Mouse (Mus musculus) CH12.LX (cell line): ENCODE measurements at regions not wholly inside any gene's neighbourhood (a gene's known extent, or its start where the extent isn't known, plus 50 kb on each side); places are given as distances from the start of the nearest gene placed in this dataset.

Source experiments
- DNase-seq: peaks from one replicate; pipeline ENCODE4 v3.0.0-alpha.2; 2013; ENCODE audit errors: extremely low read depth
- H3K27ac ChIP-seq: 2 replicates; pipeline ENCODE4 v1.5.1; 2012; ENCODE audit warnings: low read depth, mild to moderate bottlenecking, control low read depth, moderate library complexity; ENCODE audit not compliant: insufficient read depth
- H3K27me3 ChIP-seq: replicated peaks from 2 replicates; pipeline ENCODE3; 2012; ENCODE audit warnings: inconsistent platforms
- H3K36me3 ChIP-seq, 2 experiments: replicated peaks in 1 of 2; 2 replicates each; pipeline versions ENCODE3 to v1.6.1; 2012; ENCODE audit warnings: inconsistent platforms in 1 of 2, low read length in 1 of 2, mild to moderate bottlenecking in 1 of 2, mixed read lengths in 1 of 2, moderate library complexity in 1 of 2; ENCODE audit not compliant: control insufficient read depth in 1 of 2, insufficient read depth in 1 of 2
- H3K4me1 ChIP-seq, 2 experiments: 2 replicates each; pipeline ENCODE4 v1.6.1; 2012; ENCODE audit warnings: inconsistent platforms in 1 of 2, moderate library complexity in 1 of 2; ENCODE audit not compliant: insufficient read depth in 2 of 2, control insufficient read depth in 1 of 2
- H3K4me2 ChIP-seq: 2 replicates; pipeline ENCODE4 v1.6.1; 2012; ENCODE audit warnings: low read depth, mild to moderate bottlenecking, control low read depth; ENCODE audit not compliant: poor library complexity, insufficient read depth, severe bottlenecking
- H3K4me3 ChIP-seq, 3 experiments: fragments of 150-350 bp in 1 of 3; sonication (generic) in 1 of 3; replicated peaks in 1 of 3; 2 replicates each; pipeline versions ENCODE3 to v1.5.1; 2011 to 2012; ENCODE audit warnings: low read depth in 2 of 3, low read length in 2 of 3, mild to moderate bottlenecking in 2 of 3, moderate library complexity in 2 of 3, control low read depth in 1 of 3, improper control_type of control experiment in 1 of 3, inconsistent platforms in 1 of 3, mixed read lengths in 1 of 3; ENCODE audit not compliant: poor library complexity in 1 of 3
- H3K79me2 ChIP-seq: replicated peaks from 2 replicates; pipeline ENCODE4 v1.6.1; 2012; ENCODE audit warnings: mild to moderate bottlenecking, moderate library complexity; ENCODE audit not compliant: control insufficient read depth, poor library complexity, insufficient read depth, severe bottlenecking; ENCODE audit errors: extremely low read depth
- H3K9ac ChIP-seq: 2 replicates; pipeline ENCODE4 v1.6.1; 2012; ENCODE audit warnings: low read depth, mild to moderate bottlenecking, control low read depth, moderate library complexity; ENCODE audit not compliant: insufficient read depth
- H3K9me3 ChIP-seq: replicated peaks from 2 replicates; pipeline ENCODE3; 2012; ENCODE audit warnings: low read length, inconsistent platforms, mixed read lengths
- CTCF ChIP-seq, 2 experiments: IDR thresholded peaks in 1 of 2; conservative IDR thresholded peaks in 1 of 2; 2 replicates each; pipeline ENCODE4 v1.5.1; 2011 to 2012; ENCODE audit warnings: low read depth in 2 of 2, low read length in 2 of 2, improper control_type of control experiment in 1 of 2, inconsistent platforms in 1 of 2, mild to moderate bottlenecking in 1 of 2, moderate library complexity in 1 of 2
- E2F4 ChIP-seq: IDR thresholded peaks from 2 replicates; pipeline ENCODE4 v1.6.1; 2011; ENCODE audit warnings: low read depth, low read length, improper control_type of control experiment; ENCODE audit not compliant: insufficient replicate concordance
- JUN ChIP-seq: IDR thresholded peaks from 2 replicates; pipeline ENCODE4 v1.6.1; 2011; ENCODE audit warnings: low read depth, mild to moderate bottlenecking, low read length, improper control_type of control experiment, moderate library complexity; ENCODE audit not compliant: insufficient read depth
- MXI1 ChIP-seq: IDR thresholded peaks from 2 replicates; pipeline ENCODE4 v1.6.1; 2011; ENCODE audit warnings: mild to moderate bottlenecking, low read depth, low read length, improper control_type of control experiment
- MYC ChIP-seq: IDR thresholded peaks from 2 replicates; pipeline ENCODE4 v1.6.1; 2011; ENCODE audit warnings: low read depth, mild to moderate bottlenecking, improper control_type of control experiment, low read length
- NRF1 ChIP-seq: IDR thresholded peaks from 2 replicates; pipeline ENCODE4 v1.6.1; 2014; ENCODE audit warnings: low read depth, mild to moderate bottlenecking, inconsistent platforms, low read length, improper control_type of control experiment, moderate library complexity
- RAD21 ChIP-seq: IDR thresholded peaks from 2 replicates; pipeline ENCODE4 v1.6.1; 2011; ENCODE audit warnings: low read depth, mild to moderate bottlenecking, low read length, improper control_type of control experiment, moderate library complexity
- SIN3A ChIP-seq: IDR thresholded peaks from 2 replicates; pipeline ENCODE4 v1.6.1; 2012; ENCODE audit warnings: low read length, improper control_type of control experiment, inconsistent platforms
- SMC3 ChIP-seq: IDR thresholded peaks from 2 replicates; pipeline ENCODE4 v1.6.1; 2011; ENCODE audit warnings: low read depth, low read length, improper control_type of control experiment
- ZC3H11A ChIP-seq: IDR thresholded peaks from 2 replicates; pipeline ENCODE4 v1.6.1; 2012; ENCODE audit warnings: low read depth, mild to moderate bottlenecking, inconsistent platforms, low read length, improper control_type of control experiment
- dilution Hi-C: fragments of 300-500 bp; cut with MboI; formaldehyde crosslinking; loops from 2 replicates; pipeline ENCODE4 v1.14.3; 2020; ENCODE audit warnings: low sequenced_read_pairs; ENCODE audit not compliant: extremely low pct_unique_long_range_greater_than_20kb, extremely low pct_ligation_motif_present
- in situ Hi-C: fragments of 300-500 bp; cut with MboI; formaldehyde crosslinking; loops from 3 replicates; pipeline ENCODE4 v1.14.3; 2019; ENCODE audit warnings: low sequenced_read_pairs, low pct_ligation_motif_present, low pct_unique_long_range_greater_than_20kb, mixed read lengths

DNA sequence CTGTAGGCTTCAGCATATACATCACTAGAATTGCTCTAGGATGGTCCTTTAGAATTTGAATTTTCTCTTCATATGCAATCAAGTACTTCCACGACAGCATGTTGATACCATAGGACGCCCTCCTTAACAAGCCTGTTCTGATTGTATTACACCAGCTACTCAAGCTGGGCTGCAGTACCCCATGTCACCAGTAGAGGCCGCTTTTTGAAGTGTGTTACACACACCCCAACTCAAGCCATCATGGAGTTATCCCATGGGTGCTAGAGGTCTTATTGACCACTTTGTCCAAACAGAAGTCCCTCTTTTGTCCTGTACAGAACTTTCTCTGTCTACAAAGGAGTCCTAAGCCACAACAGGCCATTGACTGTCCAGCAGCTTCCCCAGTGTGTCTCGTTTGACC lies 342.6 kb upstream of the Zmiz1 start:
- dilution Hi-C loops: no loop called here
- peaks cover 4% of the 10 kb centered on the region for H3K27me3 ChIP-seq
- H3K36me3 ChIP-seq: no peaks in the 10 kb centered on the region
- peaks cover 4% of the 10 kb centered on the region for H3K9me3 ChIP-seq
- H3K4me1 ChIP-seq: no peaks in the 10 kb centered on the region
- no peak overlapping the region for H3K27ac ChIP-seq
- no peak overlapping the region for H3K4me3 ChIP-seq
- no peak overlapping the region for H3K9ac ChIP-seq
- H3K4me2 ChIP-seq: no peak overlapping the region
- in situ Hi-C loops: loop anchor here (10.0 to 25.0 kb wide), 2 partner anchors 358 to 571 kb away; partner anchors contain the start of gene Ppif
- H3K79me2 ChIP-seq: no peaks in the 10 kb centered on the region
- DNase-seq: peak; percentile 65
- TF ChIP-seq RAD21 (peak; percentile 71), SIN3A (no peak), MXI1 (no peak), SMC3 (peak; percentile 88), MYC (0 out of 2 replicates have a peak, but pooled peaks have one; percentile 21), E2F4 (no peak), ZC3H11A (peak; percentile 30), CTCF (conservative IDR thresholded peaks at IDR 0.05 in 1 of 2, IDR thresholded peaks at IDR 0.05 in 1 of 2; ENCODE audit: low read depth in 2 of 2, low read length in 2 of 2) (peak; percentile 86 to 100), JUN (no peak)

DNA sequence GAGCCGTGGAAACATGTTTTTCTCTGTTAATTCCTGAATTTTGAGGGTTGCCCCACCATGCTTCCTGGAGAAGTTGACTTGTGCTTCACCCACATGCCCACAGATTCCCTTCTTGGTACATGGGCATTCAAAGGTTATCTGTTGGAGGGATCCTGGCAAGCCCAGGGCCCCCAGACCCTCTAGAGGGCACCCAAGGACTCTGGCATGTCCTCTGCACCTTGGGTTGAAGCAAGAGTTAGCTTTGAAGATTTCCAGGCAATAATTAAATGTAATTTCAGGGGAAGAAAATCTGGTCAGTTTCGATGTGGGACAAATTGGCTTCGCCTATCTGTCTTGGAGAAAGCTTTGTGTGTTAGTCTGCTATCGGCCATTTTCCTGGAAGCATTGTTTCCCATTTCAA lies 339.0 kb upstream of the Zmiz1 start:
- dilution Hi-C loops: no loop called here
- in situ Hi-C loops: loop anchor here (10.0 to 25.0 kb wide), 3 partner anchors 355 to 567 kb away; partner anchors contain the start of gene Ppif
- H3K9me3 ChIP-seq: peaks cover 4% of the 10 kb centered on the region

DNA sequence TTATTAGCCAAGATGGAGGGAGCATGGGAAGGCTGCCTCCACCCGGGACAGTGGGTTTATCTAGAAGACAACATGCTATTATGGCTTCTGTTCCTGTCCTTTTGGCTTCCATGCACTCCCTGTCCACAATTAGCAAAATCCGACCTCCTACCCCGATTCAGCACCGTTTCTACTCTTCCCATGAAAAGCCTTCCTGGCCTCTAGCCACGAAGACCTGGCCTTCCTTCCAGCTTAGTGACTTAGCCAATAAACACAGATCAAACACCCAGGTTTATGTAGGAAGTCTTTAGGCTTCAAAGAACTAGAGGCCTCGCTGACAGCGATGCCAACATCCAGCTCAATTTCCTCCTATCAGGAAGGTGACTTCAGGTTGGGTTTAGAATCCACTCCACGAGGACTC lies 338.5 kb upstream of the Zmiz1 start:
- Histone ChIP-seq H3K4me1 (no peaks in the 10 kb centered on the region), H3K79me2 (no peaks in the 10 kb centered on the region), H3K9me3 (peaks cover 4% of the 10 kb centered on the region), H3K4me2 (no peak overlapping the region), H3K27ac (no peak overlapping the region), H3K36me3 (no peaks in the 10 kb centered on the region), H3K27me3 (peaks cover 4% of the 10 kb centered on the region), H3K4me3 (no peak overlapping the region), H3K9ac (no peak overlapping the region)
- TF ChIP-seq SIN3A (no peak), NRF1 (no peak)
- dilution Hi-C loops (no loop called here), in situ Hi-C loops (loop anchor here (10.0 to 25.0 kb wide), 2 partner anchors 434 to 567 kb away; partner anchors contain the start of gene Ppif)
- DNase-seq: no peak

More for the DNA sequence above, 339.0 kb upstream of the Zmiz1 start:
- Histone ChIP-seq H3K27me3 (peaks cover 6% of the 10 kb centered on the region), H3K9ac (no peak overlapping the region), H3K79me2 (no peaks in the 10 kb centered on the region), H3K27ac (no peak overlapping the region), H3K4me2 (no peak overlapping the region), H3K36me3 (no peaks in the 10 kb centered on the region), H3K4me1 (no peaks in the 10 kb centered on the region), H3K4me3 (no peak overlapping the region)
- TF ChIP-seq SMC3 (peak; percentile 18; the same call in 1 of the 2 replicates), CTCF (conservative IDR thresholded peaks at IDR 0.05 in 1 of 2, IDR thresholded peaks at IDR 0.05 in 1 of 2; ENCODE audit: low read depth in 2 of 2, low read length in 2 of 2) (peak in 1 of 2 experiments; percentile 43; a peak in 2 of 4 replicates), SIN3A (no peak), RAD21 (peak; percentile 39)
- no peak for DNase-seq
